Mouse (Mus musculus): Measurements from ENCODE around the gene Olfr1344.
"Not testable (repeated sequence)": the region's sequence is repeated elsewhere in the genome, so short reads cannot be mapped to it uniquely, and the experiment has no call there.

Gene Olfr1344

GRCm38 (mm10) chr7:6438388-6438787, at the start of gene Olfr1344:
Gene Olfr1344, plus strand, starts transcription at chr7:6438688.
- no peak for DNase-seq (ENCODE audit: low read depth, low spot score)

GRCm38 (mm10) chr7:6388971-6389370, 49.5 kb upstream of the Olfr1344 start:
- no peak for DNase-seq (ENCODE audit: low read depth, low spot score)

DNA sequence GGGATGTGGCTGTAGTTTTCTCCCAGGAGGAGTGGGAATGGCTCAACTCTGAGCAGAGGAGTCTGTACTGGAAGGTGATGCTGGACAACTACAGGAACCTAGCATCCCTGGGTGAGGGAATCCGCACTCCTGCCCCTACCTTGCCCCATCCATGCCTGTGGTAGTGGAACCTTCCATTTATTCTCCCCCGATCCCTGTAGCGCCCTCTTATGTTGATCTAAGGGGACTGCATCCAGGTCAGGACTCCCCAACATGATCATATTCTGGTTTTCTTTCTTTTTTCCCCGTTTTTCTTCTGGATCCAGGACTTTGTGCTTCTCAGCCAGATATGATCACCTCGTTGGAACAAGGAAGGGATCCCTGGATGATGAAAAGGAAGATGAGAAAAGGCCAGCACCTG, 49.0 kb upstream of the Olfr1344 start:
- DNase-seq (ENCODE audit: low read depth, low spot score), result no peak

DNA sequence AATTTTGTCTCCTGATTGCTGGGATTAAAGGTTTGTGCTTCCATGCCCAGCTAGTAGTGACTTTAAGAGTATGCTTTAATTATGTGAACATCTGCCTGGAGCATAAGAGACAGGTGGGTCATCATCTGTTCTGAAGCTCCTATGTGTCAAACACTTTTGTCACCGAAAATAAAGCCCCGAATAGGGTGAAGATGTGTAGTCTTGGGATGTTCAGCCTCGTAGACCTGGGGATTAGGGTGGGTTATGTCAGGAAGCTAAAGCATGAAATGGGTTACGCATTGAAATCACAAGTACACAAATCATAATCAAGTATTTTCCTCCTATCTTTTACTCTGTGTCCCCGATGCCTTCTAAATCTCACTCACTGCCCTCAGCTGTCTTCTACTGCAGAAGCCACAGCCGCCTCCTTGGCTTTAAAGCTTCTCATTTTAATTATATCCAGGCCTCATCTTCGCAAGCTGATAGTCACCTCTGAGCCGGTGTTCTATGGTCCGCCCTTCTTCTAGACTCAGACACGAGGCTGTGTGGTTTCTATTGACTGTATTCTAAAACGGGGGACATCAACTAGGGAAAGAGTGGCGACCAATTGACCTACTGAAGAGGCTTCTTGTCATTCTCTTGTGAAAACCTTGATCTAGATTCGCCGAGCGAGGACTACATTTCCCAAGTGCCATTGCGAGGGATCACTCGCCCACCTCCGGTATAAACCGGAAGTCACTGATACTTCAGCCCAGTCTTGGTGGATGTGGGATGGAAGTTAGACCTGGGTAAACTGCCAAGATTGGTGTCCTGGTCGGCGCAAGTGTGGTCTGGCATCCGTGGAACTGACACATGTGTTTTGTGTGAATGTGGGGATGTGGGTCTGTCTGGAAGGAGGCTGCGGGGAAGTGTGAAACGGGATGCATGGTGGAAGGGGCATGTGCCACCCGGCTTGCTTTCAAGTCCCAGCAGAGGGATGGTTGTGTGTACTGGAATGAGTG, 40.2 kb upstream of the Olfr1344 start, which contains the start of gene Smim17:
Gene Smim17 (plus strand): TSS at position 720 of the 980 bp plus-strand sequence.
- DNase-seq (ENCODE audit: low read depth, low spot score), result peak; percentile 20

DNA sequence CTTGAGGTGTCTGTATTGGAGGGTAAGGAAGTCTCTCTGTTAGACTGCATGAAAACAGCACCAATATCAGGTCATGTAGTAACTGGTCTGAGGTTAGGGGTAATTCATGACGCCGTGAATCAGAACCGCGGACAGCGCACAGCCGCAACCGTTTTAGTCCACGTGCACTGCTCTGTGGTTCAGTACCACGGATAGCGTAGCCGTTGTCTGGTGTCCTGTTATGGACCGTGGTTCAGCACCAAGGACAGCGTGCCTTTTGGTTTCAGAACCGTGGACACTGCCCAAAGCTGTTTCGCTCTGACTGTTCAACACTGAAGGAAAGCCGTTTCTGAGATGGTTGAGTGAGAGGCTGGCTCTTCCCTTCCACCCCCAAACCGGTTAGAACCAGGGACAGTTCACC, 28.4 kb upstream of the Olfr1344 start, which contains the start of gene Gm20715:
Gene Gm20715 (plus strand): TSS at position 235 of the 400 bp plus-strand sequence.
- peak; percentile 95 for DNase-seq (ENCODE audit: low read depth, low spot score)

DNA sequence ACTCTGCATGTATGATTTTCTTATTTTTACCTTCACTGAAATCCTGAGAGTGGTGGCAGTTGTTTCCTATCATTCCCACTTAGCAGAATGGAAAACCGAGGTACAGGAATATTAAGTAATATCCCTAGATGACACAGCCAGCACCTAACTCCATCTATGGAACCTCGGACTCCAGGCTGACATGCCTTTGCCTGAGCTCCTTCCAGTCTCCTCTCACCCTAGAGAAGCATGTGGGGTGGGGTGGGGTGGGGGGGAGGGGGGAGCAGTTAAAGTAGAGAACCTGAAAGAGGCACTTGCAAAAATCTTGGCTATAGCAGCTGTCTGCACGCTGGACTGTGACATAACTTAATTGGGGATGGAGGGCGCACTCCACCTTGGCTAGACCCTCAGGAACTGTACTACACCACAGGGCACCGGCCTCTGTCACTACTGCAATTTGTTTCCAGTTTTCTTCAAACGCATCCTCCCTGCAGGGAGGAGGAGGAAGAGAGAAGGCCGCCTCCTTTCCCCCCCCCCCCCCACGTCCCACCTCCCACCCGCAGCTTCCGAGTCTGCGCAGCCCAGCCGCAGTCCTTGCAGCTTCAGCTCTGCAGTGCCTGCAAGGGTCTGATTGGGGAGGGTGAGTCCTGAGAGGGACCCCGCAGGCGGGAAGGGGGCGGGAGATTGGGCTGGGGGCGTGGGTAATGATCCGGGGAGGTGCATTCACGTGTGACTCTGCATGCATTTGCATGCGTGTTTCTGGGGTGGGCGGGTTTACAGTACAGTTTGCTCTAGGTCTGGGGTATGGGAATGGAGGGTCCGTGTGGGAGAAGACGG, 23.7 kb upstream of the Olfr1344 start:
- DNase-seq (ENCODE audit: low read depth, low spot score), result no peak

- no peak for DNase-seq (ENCODE audit: low read depth, low spot score)
Measured at GRCm38 (mm10) chr7:6415442-6415787, 23.1 kb upstream of the Olfr1344 start.

DNA sequence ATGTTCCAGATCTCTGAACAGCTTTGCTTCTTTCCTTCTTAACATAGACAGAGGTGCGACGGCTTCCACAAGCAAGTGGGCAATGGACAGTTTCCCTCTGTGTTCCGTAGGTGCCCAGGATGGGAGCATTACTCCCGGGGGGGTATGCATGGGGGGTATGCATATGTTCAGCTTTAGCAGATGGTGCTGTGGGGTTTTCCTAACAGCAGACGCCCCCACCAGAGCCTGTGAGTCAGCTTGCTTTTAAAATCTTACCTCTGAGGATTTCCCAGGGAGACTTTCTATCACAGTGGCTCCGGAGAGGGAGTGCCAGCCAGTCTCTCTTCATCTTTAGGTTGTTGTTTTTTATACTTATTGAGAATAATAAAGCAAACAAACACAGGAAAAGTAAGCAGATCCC, 18.6 kb upstream of the Olfr1344 start:
- no peak for DNase-seq (ENCODE audit: low read depth, low spot score)

DNA sequence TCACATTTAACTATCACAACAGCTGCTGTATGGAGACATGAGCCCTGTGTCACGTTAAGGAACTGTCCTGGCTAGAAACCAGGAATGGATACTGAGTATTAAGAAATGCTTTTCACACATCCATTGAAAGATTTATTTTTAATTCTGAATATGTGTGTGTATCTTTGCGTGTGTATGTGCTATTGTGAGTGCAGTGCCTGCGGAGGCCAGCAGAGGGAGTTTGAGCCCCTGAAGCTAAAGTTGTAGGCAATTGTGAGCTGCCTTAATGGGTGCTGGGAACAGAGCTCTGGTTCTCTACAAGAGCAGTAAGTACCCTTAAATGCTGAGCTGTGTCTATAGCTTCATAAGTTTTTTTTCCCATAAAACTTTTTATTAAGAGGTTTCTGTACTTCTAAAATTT, 9.1 kb upstream of the Olfr1344 start:
- no peak for DNase-seq (ENCODE audit: low read depth, low spot score)

GRCm38 (mm10) chr7:6430342-6430741, 8.1 kb upstream of the Olfr1344 start:
- no peak for DNase-seq (ENCODE audit: low read depth, low spot score)

GRCm38 (mm10) chr7:6441173-6441572, 2.7 kb downstream of the Olfr1344 start:
- DNase-seq (ENCODE audit: low read depth, low spot score), result no peak

DNA sequence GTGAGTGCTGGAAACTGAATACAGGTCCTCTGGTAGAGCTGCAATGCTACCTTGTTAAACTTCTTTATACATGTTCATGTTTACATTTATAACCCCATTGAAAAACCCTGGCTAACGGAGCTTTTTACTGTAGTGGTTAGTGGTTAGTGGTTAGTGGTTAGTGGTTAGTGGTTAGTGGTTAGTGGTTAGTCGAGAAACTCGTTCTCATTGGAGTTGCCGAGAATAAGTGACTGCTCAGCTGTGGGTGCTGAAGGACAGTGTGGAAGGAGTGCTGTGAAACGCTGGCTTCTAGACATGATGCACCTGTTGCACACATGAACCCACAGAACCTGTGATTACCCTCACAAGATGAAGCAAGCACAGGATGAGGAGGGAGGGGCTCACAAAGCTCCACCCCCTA, 9.3 kb downstream of the Olfr1344 start:
- no peak for DNase-seq (ENCODE audit: low read depth, low spot score)

GRCm38 (mm10) chr7:6455868-6456267, 17.4 kb downstream of the Olfr1344 start, which contains the start of gene Olfr1336:
Gene Olfr1336, plus strand, starts transcription at chr7:6456168.
- DNase-seq (ENCODE audit: low read depth, low spot score), result no peak

DNA sequence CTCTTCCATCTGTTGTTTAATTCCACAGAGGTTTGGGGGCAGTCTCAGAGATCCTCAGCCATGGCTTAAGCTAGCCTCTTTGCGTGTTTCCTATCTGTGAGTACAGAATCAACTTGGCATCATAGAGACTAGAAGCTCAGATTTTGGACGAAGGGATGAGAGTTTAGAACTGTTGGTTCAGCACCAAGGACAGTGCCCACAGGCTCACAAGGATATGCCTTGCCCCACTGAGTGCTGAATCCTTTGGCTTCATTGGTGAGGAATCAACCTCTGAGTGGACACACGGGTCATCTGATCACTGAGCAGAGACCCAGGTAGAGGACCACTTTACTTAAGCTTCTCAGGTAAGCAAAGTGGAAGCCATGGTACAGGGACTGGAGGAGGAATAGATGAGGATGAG, 17.9 kb downstream of the Olfr1344 start:
- DNase-seq (ENCODE audit: low read depth, low spot score), result no peak

DNA sequence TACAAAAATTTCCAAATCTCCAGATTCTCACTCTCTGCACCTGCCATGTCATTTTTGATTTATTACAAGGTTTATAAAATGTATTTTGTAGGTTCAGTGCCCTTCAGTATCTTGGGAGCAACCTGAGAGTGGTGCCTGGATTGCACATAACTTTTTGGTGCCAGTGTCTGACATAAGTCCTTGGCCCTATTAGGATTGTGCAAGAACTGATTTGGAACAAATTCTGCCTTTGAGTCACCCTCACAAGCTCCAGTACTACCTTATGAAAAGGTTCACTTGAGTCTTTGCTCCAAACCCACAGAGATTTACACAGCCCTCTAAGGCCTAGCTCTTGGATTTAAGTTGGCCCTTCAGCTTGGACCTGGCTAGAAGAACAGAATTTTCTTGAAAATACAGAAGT, 28.5 kb downstream of the Olfr1344 start, which contains the start of gene Olfr1346:
Gene Olfr1346 (plus strand): TSS at position 151 of the 400 bp plus-strand sequence.
- DNase-seq (ENCODE audit: low read depth, low spot score), result no peak

DNA sequence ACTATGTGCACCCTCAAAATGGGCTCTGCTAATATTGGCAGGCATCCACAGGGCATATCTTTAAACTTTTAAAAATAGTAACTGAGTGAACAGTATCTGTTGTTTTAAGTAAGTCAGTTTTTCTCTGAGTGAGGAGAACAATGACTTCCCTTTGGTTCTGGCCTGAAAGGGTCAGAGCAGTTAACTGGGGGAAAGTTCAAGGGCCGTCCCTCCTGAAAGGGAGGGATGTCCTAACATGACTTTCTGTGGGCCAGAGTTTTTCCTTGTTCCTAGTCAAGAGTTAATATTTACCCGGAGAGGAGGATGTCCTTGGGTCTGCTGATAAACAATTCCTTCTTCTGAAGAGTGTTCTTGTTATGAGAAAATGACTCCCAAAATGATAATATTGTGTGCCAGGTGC, 39.1 kb downstream of the Olfr1344 start:
- DNase-seq (ENCODE audit: low read depth, low spot score), result not testable (repeated sequence)

- DNase-seq (ENCODE audit: low read depth, low spot score), result no peak
Measured at GRCm38 (mm10) chr7:6486841-6487240, 48.4 kb downstream of the Olfr1344 start, which contains the start of gene Olfr5. Gene Olfr5, minus strand, starts transcription at chr7:6486941.

Measured in embryo, embryonic 11.5 days (tissue).